Mouse (Mus musculus): ENCODE data around the gene Rbm15. TPM values are rescaled to one million over a fixed set of nuclear protein-coding genes. Genes with fewer than 3 reads are reported as not detected.

Rbm15 gene
- polyA plus RNA-seq (2014; fragmentation: Nextera tagmentation; extraction: Ambion mirVana), result 19.9 and 20.6 TPM in 2 replicates

DNA sequence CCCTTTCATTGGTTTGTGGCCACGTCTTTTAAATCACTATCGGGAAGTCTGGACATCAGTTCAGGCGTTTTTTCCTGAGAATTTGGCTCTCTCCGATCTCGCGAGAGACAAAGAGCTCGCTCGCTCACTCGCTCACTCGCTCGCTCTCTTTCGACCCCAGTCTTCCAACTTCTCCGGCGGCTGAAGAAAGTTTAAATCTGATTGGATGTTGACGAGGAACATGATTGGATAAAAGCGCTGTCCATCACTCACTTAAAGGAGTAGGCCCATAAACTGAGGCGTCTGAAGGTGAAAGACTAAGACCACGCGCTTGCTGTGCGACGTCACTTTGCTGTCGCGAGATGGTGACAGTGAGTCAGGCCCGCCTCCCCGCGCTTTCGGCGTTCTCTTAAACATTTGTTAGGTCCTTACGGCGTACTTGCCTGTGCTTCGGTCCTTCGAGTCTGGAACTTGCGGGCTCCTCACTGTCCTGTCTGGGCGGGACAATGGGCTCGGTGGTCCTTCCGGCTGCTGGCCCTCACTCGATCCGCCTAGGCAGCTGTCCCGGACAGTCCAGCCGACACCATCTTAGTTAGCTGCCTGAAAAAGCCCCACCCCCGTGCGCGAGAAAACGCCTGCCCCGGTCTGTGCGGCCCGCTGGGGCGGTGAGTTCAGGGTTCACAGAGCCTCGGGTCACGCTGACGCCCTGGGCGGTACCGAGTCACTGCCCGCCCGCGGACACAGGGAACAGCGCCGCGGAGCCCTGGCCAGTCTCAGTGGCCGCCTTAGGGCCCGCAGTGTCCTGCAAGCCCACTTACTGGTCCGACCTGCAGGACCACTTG lies at the start of gene Rbm15:
TSS of gene Rbm15 (minus strand) at position 293 of the 821 bp plus-strand sequence.
- peak within 1 kb of the TSS; percentile 97 for H3K4me3 ChIP-seq (ENCODE audit: low read depth, low read length)
- peak; percentile 99 for DNase-seq (ENCODE audit: low spot score, missing footprints)
- H3K27ac ChIP-seq (ENCODE audit: low read depth, low read length), result peak within 1 kb of the TSS; percentile 97
- H3K4me1 ChIP-seq (ENCODE audit: control insufficient read depth, insufficient read depth, low read length), result peaks cover 26% of the 10 kb centered on the region
- H3K9me3 ChIP-seq (ENCODE audit: control insufficient read depth, low read length), result no peaks in the 10 kb centered on the region
- H3K4me2 ChIP-seq, result peak within 1 kb of the TSS; percentile 95
- under 1% methylated on average over 62 of the region's 62 CpGs for WGBS
- peak; percentile 94 for ATAC-seq (ENCODE audit: low FRiP score)
- H3K9ac ChIP-seq (ENCODE audit: low read length), result peak within 1 kb of the TSS; percentile 95
- peaks cover 9% of the 10 kb centered on the region for H3K36me3 ChIP-seq (ENCODE audit: control insufficient read depth, insufficient read depth, low read length)
- no peaks in the 10 kb centered on the region for H3K27me3 ChIP-seq (ENCODE audit: control insufficient read depth, insufficient read depth, low read length)

DNA sequence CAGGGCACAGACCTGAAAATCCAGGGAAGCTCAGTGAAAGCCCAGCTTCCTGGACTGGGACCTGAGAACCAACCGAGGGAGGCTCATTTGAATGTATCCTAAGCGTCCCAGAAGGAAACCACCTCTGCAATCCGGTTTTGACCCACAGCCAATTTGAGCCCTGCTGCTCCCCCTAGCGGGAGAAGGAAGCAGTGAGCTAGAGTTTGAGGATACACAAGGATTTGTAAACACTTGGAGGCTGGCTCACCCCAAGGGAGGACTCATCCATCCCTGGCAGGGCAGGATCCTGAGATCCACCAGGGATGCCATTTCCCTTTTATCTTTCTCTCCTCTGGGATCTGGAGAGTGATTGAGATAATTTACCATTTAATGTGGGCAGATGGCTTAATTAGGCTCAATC lies 45.9 kb upstream of the Rbm15 start:
- H3K27me3 ChIP-seq (ENCODE audit: control insufficient read depth, insufficient read depth, low read length), result no peaks in the 10 kb centered on the region
- H3K27ac ChIP-seq (ENCODE audit: low read depth, low read length), result no peak overlapping the region
- H3K9me3 ChIP-seq (ENCODE audit: control insufficient read depth, low read length), result no peaks in the 10 kb centered on the region
- H3K4me2 ChIP-seq, result no peak overlapping the region
- no peaks in the 10 kb centered on the region for H3K4me1 ChIP-seq (ENCODE audit: control insufficient read depth, insufficient read depth, low read length)
- ATAC-seq (ENCODE audit: low FRiP score), result 0 out of 2 replicates have a peak, but pooled peaks have one; percentile 27
- peak; percentile 96 for DNase-seq (ENCODE audit: low spot score, missing footprints)
- no peaks in the 10 kb centered on the region for H3K36me3 ChIP-seq (ENCODE audit: control insufficient read depth, insufficient read depth, low read length)
- H3K9ac ChIP-seq (ENCODE audit: low read length), result no peak overlapping the region
- 10% methylated on average over 4 of the region's 4 CpGs for WGBS
- no peak overlapping the region for H3K4me3 ChIP-seq (ENCODE audit: low read depth, low read length)

DNA sequence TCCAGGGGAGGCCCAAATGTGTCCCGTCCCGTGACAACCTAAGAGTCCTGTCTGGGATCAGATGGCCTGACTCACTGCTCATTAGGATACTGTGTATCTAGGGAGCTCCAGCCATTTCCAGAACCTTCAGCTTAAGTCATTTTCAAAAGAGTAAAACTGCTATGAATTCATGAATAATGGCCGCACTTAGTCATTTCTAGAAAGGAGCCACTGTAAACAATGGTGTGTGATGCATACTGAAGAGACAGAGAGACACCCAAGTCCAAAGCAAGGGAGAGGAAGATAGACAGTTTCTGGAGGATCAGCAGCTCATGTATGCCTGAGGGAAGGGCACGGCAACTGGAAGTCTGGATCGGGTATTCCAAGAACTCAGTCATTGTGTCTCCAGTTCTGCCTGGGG lies 45.2 kb upstream of the Rbm15 start:
- H3K9ac ChIP-seq (ENCODE audit: low read length), result no peak overlapping the region
- ATAC-seq (ENCODE audit: low FRiP score), result no peak
- H3K36me3 ChIP-seq (ENCODE audit: control insufficient read depth, insufficient read depth, low read length), result no peaks in the 10 kb centered on the region
- no peaks in the 10 kb centered on the region for H3K9me3 ChIP-seq (ENCODE audit: control insufficient read depth, low read length)
- H3K4me2 ChIP-seq, result no peak overlapping the region
- no peaks in the 10 kb centered on the region for H3K27me3 ChIP-seq (ENCODE audit: control insufficient read depth, insufficient read depth, low read length)
- no peaks in the 10 kb centered on the region for H3K4me1 ChIP-seq (ENCODE audit: control insufficient read depth, insufficient read depth, low read length)
- no peak overlapping the region for H3K4me3 ChIP-seq (ENCODE audit: low read depth, low read length)
- no peak overlapping the region for H3K27ac ChIP-seq (ENCODE audit: low read depth, low read length)
- peak; percentile 84 for DNase-seq (ENCODE audit: low spot score, missing footprints)
- 81% methylated on average over 5 of the region's 5 CpGs for WGBS

DNA sequence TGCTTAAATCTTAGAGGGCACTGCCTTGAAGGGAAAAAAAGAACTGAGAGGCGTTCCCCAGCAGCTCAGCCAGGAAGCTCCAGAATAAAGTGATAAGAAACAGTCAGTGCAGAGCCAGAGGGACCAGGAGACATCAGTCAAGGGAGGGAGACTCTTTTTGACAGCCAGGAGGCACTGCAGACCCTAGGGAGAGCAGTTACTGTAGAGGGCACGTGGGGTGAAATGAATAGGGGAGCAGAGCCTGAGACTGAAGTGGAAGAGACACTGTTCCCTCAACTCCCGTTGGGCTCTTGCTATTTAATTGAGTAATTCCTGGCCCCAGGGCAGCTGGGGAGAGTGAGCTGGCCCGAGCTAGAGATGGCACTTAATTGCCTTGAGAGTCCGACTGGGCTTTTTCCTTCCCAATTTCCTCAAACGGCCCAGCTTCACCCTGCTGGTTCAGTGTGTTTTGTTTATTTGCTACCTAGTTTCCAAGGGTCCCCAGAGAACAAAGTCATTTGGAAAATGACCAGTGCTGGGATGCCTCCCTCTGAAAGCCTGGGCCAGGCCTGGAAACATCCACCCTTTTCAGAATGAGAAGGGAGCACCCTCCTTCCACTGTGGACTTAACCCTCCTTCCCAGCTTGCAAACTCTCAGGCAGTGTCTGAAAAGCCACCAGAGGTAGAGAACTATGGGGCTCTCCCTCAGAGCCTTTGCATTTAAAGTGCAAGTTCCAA lies 41.6 kb upstream of the Rbm15 start:
- DNase-seq (ENCODE audit: low spot score, missing footprints) (no peak), ATAC-seq (ENCODE audit: low FRiP score) (no peak)
- Histone ChIP-seq H3K36me3 (ENCODE audit: control insufficient read depth, insufficient read depth, low read length) (no peaks in the 10 kb centered on the region), H3K4me1 (ENCODE audit: control insufficient read depth, insufficient read depth, low read length) (no peaks in the 10 kb centered on the region), H3K27ac (ENCODE audit: low read depth, low read length) (no peak overlapping the region), H3K4me2 (no peak overlapping the region), H3K9me3 (ENCODE audit: control insufficient read depth, low read length) (no peaks in the 10 kb centered on the region), H3K4me3 (ENCODE audit: low read depth, low read length) (no peak overlapping the region), H3K27me3 (ENCODE audit: control insufficient read depth, insufficient read depth, low read length) (no peaks in the 10 kb centered on the region), H3K9ac (ENCODE audit: low read length) (no peak overlapping the region)
- 22% methylated on average over 6 of the region's 6 CpGs for WGBS

DNA sequence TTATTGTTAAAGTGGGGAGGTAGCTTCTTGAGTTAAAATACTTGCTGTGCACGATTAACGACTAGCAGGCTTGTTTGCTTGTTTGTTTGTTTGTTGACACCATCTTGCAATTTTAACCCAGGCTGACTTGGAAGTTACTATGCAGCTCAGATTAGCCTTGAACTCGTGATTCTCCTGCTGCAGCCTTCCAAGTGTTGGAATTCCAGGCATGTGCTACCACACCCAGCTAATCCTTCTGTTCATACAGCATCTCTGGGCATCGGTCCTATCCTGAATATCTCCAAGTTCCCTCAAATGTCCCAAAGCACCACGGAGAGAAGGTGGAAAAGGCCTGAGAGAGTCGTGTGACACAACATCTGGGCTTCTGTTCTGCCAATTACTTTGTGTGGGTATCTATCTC lies 35.7 kb upstream of the Rbm15 start:
- no peaks in the 10 kb centered on the region for H3K9me3 ChIP-seq (ENCODE audit: control insufficient read depth, low read length)
- H3K9ac ChIP-seq (ENCODE audit: low read length), result no peak overlapping the region
- H3K4me2 ChIP-seq, result no peak overlapping the region
- DNase-seq (ENCODE audit: low spot score, missing footprints) (no peak), ATAC-seq (ENCODE audit: low FRiP score) (no peak)
- no peak overlapping the region for H3K4me3 ChIP-seq (ENCODE audit: low read depth, low read length)
- H3K4me1 ChIP-seq (ENCODE audit: control insufficient read depth, insufficient read depth, low read length), result no peaks in the 10 kb centered on the region
- H3K27me3 ChIP-seq (ENCODE audit: control insufficient read depth, insufficient read depth, low read length), result no peaks in the 10 kb centered on the region
- no peaks in the 10 kb centered on the region for H3K36me3 ChIP-seq (ENCODE audit: control insufficient read depth, insufficient read depth, low read length)
- H3K27ac ChIP-seq (ENCODE audit: low read depth, low read length), result no peak overlapping the region
- WGBS, result 77% methylated on average over 6 of the region's 6 CpGs

DNA sequence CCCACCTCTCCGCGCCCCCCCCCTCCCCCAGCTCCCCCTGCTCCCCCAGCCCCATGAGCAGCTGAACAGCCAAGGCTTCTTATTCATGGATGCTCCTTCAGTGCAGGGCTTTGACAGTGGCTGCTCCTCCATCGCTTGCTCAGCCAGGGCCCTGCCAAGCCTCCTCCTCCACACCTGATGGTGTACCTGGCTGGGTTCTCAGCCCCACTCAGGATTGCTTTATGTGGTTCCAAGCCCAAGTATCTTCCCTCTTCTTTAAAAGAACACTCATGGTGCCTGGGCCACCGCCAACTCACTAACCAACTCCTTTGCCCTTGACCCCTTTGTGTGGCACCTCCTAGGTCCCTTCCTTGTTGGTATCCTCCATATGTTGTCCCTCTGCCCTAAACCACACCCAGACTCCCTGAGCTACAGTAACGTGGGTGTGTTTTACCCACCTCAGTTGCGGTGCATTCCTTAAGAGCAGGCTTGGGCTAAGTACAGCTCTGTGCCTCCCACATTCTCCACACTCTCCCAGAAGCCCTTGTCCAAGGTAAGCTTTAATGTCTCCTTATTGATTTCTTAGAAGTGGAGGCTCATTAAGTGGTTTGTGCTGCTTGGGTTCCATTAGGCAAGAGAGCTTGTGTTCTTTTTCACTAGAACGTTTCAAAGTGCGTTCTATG lies 34.6 kb upstream of the Rbm15 start:
- Histone ChIP-seq H3K9me3 (ENCODE audit: control insufficient read depth, low read length) (no peaks in the 10 kb centered on the region), H3K9ac (ENCODE audit: low read length) (no peak overlapping the region), H3K4me1 (ENCODE audit: control insufficient read depth, insufficient read depth, low read length) (no peaks in the 10 kb centered on the region), H3K27ac (ENCODE audit: low read depth, low read length) (no peak overlapping the region), H3K27me3 (ENCODE audit: control insufficient read depth, insufficient read depth, low read length) (no peaks in the 10 kb centered on the region), H3K4me2 (no peak overlapping the region), H3K36me3 (ENCODE audit: control insufficient read depth, insufficient read depth, low read length) (no peaks in the 10 kb centered on the region), H3K4me3 (ENCODE audit: low read depth, low read length) (no peak overlapping the region)
- 82% methylated on average over 8 of the region's 8 CpGs for WGBS
- no peak for ATAC-seq (ENCODE audit: low FRiP score)
- no peak for DNase-seq (ENCODE audit: low spot score, missing footprints)

DNA sequence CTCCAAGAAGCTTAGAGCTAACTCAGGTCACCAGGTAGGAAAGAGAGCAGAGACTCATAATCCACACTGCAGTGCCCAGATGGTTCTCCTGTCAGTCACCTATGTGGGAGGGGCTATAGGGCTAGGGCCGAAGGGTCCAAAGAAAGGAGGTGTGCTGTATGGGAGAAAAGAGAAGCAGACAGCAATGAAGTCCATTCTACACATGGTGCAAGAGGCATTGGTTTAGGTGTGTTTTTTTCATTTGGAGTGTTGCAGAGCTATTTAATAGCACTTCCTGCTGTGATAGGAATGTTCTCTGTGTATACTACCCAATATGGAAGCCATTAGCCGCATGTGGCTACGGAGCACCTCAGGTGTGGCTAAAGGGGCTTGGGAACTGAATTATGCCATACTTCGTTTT lies 31.9 kb upstream of the Rbm15 start:
- H3K4me1 ChIP-seq (ENCODE audit: control insufficient read depth, insufficient read depth, low read length), result no peaks in the 10 kb centered on the region
- no peak overlapping the region for H3K4me2 ChIP-seq
- no peak overlapping the region for H3K4me3 ChIP-seq (ENCODE audit: low read depth, low read length)
- no peak overlapping the region for H3K9ac ChIP-seq (ENCODE audit: low read length)
- no peaks in the 10 kb centered on the region for H3K36me3 ChIP-seq (ENCODE audit: control insufficient read depth, insufficient read depth, low read length)
- H3K9me3 ChIP-seq (ENCODE audit: control insufficient read depth, low read length), result no peaks in the 10 kb centered on the region
- WGBS, result 88% methylated on average over 4 of the region's 4 CpGs
- no peak overlapping the region for H3K27ac ChIP-seq (ENCODE audit: low read depth, low read length)
- DNase-seq (ENCODE audit: low spot score, missing footprints), result no peak
- H3K27me3 ChIP-seq (ENCODE audit: control insufficient read depth, insufficient read depth, low read length), result no peaks in the 10 kb centered on the region
- ATAC-seq (ENCODE audit: low FRiP score), result no peak

DNA sequence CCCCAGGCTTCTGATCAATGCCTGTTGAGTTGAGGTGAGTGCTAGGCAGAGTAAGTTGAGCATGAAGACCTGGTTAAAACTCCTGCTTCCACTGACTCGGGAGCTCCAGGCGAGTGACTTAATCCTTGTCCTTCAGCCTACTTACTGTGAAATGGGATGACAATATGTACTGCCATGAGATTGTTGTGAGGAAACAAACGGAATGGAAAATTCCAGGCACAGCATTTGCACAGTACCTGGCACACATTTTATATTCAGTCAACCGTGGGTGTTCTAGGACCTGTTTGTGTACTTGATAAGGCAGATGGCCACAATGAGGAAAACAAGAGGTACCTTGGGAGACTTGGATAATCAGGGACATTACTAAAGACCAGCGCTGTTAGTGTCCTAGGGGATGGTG lies 29.9 kb upstream of the Rbm15 start:
- 89% methylated on average over 5 of the region's 5 CpGs for WGBS
- Histone ChIP-seq H3K9ac (ENCODE audit: low read length) (no peak overlapping the region), H3K36me3 (ENCODE audit: control insufficient read depth, insufficient read depth, low read length) (no peaks in the 10 kb centered on the region), H3K9me3 (ENCODE audit: control insufficient read depth, low read length) (no peaks in the 10 kb centered on the region), H3K4me2 (no peak overlapping the region), H3K4me1 (ENCODE audit: control insufficient read depth, insufficient read depth, low read length) (no peaks in the 10 kb centered on the region), H3K4me3 (ENCODE audit: low read depth, low read length) (no peak overlapping the region), H3K27me3 (ENCODE audit: control insufficient read depth, insufficient read depth, low read length) (no peaks in the 10 kb centered on the region), H3K27ac (ENCODE audit: low read depth, low read length) (no peak overlapping the region)
- ATAC-seq (ENCODE audit: low FRiP score), result no peak
- DNase-seq (ENCODE audit: low spot score, missing footprints), result no peak

DNA sequence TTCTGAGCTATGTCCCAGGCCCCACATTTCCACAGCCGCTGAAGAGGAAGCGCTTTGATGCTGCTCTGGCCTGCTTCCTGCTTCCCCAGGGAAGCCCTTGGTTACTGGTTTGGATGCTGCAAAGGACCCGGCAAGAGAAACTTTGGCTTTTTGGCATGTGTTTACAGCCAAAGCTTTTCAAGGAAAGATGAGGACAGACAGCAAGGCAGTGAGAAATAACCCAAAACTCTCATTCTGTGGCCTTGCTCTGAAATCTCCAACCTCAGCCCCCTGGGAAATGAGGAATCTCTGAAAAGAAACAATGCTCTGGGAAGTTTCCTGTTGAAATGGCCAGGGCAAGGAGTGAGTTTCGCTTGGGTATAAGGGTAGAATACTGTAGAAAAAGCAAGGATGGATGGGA lies 26.9 kb upstream of the Rbm15 start:
- H3K9me3 ChIP-seq (ENCODE audit: control insufficient read depth, low read length), result no peaks in the 10 kb centered on the region
- no peak overlapping the region for H3K4me2 ChIP-seq
- WGBS, result 78% methylated on average over 4 of the region's 4 CpGs
- DNase-seq (ENCODE audit: low spot score, missing footprints) (no peak), ATAC-seq (ENCODE audit: low FRiP score) (no peak)
- no peaks in the 10 kb centered on the region for H3K4me1 ChIP-seq (ENCODE audit: control insufficient read depth, insufficient read depth, low read length)
- no peaks in the 10 kb centered on the region for H3K27me3 ChIP-seq (ENCODE audit: control insufficient read depth, insufficient read depth, low read length)
- no peak overlapping the region for H3K27ac ChIP-seq (ENCODE audit: low read depth, low read length)
- no peaks in the 10 kb centered on the region for H3K36me3 ChIP-seq (ENCODE audit: control insufficient read depth, insufficient read depth, low read length)
- H3K4me3 ChIP-seq (ENCODE audit: low read depth, low read length), result no peak overlapping the region
- H3K9ac ChIP-seq (ENCODE audit: low read length), result no peak overlapping the region

Measured in midbrain, embryonic 11.5 days (tissue).